Mouse (Mus musculus) heart, embryonic 10.5 days (tissue): ENCODE data around the gene Gm47969. TPM values are rescaled to one million over a fixed set of nuclear protein-coding genes. Genes with fewer than 3 reads are reported as not detected.
A peak's percentile ranks its signal among the peaks of the same experiment; 100 is the strongest.
"Not testable (repeated sequence)": the region's sequence is repeated elsewhere in the genome, so short reads cannot be mapped to it uniquely, and the experiment has no call there.

Experiments used
- DNase-seq: peaks from one replicate; pipeline ENCODE4 v3.0.0-alpha.2; 2017; ENCODE audit warnings: low spot score
- H3K27ac ChIP-seq: fragments of 300-500 bp; sonication (generic); 2 replicates; pipeline ENCODE4 v1.5.1; 2016; ENCODE audit warnings: mild to moderate bottlenecking
- H3K27me3 ChIP-seq: fragments of 300-500 bp; sonication (generic); 2 replicates; pipeline ENCODE4 v1.6.1; 2016; ENCODE audit warnings: mild to moderate bottlenecking; ENCODE audit not compliant: poor library complexity, insufficient read depth, severe bottlenecking
- H3K36me3 ChIP-seq: fragments of 300-500 bp; sonication (generic); 2 replicates; pipeline ENCODE4 v1.6.1; 2016; ENCODE audit warnings: mild to moderate bottlenecking, moderate library complexity
- H3K4me1 ChIP-seq: fragments of 300-500 bp; sonication (generic); 2 replicates; pipeline ENCODE4 v1.6.1; 2016; ENCODE audit warnings: mild to moderate bottlenecking
- H3K4me3 ChIP-seq: fragments of 300-500 bp; sonication (generic); 2 replicates; pipeline ENCODE4 v1.5.1; 2016; ENCODE audit warnings: mild to moderate bottlenecking, moderate library complexity
- H3K9me3 ChIP-seq: fragments of 300-500 bp; sonication (generic); 2 replicates; pipeline ENCODE4 v1.6.1; 2016; ENCODE audit warnings: mild to moderate bottlenecking, moderate library complexity
- WGBS: fragments of 180-500 bp; shearing (Covaris S2); methylation state at CpG from one replicate; pipeline ENCODE4 v1.1.7; 2016; 5-methylcytosine and 5-hydroxymethylcytosine counted together
- polyA plus RNA-seq: library from polyadenylated mRNA; unstranded; fragments of >200 nt; fragmentation: Nextera tagmentation; extraction: Ambion mirVana; gene quantifications from 2 replicates; pipeline ENCODE4 v1.2.1, GENCODE M21; 2016

Gene Gm47969
- polyA plus RNA-seq: not detected in 2 replicates

GRCm38 (mm10) chr1:83044882-83045427, at the start of gene Gm47969:
TSS of gene Gm47969 (plus strand) at chr1:83044932.
- Histone ChIP-seq H3K9me3 (no peaks in the 10 kb centered on the region), H3K36me3 (no peaks in the 10 kb centered on the region), H3K4me3 (no peak within 1 kb of the TSS), H3K4me1 (no peaks in the 10 kb centered on the region), H3K27ac (no peak within 1 kb of the TSS), H3K27me3 (peaks cover 5% of the 10 kb centered on the region; the same call in 1 of the 2 replicates)
- WGBS: 75% methylated on average over 5 of the region's 5 CpGs
- DNase-seq: no peak

DNA sequence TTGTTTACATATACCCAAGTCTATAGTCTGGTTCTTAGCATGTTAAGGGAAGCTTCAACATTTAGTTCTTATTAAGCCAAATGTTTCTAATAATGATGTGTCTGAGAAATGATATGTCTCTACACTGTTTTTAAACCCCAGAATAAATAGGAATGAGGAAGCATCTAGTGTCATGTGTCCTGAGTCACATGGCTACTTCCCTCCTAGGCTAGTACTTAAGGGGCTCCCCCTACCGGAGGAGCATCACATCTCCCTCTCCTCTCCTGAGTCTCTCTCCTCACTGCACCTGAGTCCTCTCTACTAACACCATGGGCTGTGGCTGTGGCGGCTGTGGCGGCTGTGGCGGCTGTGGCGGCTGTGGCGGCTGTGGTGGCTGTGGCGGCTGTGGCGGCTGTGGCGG, 44.4 kb upstream of the Gm47969 start, which contains the start of gene Gm47959:
TSS of gene Gm47959 (plus strand) at position 243 of the 400 bp plus-strand sequence.
- H3K4me3 ChIP-seq, H3K4me1 ChIP-seq, DNase-seq, H3K9me3 ChIP-seq, H3K27ac ChIP-seq, H3K27me3 ChIP-seq, H3K36me3 ChIP-seq: not testable (repeated sequence)
- 95% methylated on average over 9 of the region's 9 CpGs for WGBS

DNA sequence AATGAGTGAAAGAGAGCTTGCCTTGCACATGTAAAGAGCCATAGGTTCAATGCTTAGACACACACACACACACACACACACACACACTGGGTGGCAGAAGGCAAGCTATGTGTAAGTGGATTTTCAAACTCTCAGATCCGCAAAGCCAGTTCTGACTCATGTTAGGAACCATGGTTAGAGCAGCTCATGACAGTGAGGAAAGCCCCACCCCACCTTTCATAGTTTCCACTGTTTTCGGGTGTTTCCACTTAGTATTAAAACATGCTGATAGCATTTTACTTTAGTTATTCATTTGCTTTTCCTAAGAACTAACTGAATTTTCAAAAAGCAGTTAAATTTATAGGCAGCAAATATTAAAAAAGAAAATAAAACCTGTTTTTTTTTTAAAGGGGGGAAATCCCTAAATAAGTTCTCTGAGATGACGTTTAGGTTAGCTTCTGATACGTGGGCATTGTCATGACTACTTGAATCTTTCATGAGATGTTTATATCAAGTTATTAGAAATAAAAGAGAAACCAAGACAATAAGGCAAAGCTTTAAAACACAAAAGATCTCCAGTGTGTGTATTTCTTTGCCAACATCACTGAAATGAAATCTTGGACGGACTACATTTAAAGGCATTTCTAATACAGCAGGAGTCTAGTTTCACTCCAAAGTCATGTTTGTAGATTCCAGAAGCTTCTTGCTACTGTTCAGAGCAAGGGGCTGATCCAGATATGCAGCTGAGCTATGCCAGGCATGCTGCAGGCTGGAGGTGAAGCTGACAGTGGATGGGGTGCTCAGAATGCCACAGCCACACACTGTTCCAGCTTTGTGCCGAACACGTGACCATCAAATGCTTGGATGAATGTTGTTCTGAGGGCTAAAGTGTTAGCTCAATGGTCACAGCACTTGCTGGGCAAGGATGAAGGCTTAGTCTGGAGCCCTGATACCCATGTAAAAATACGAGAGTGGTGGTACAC, 38.2 kb upstream of the Gm47969 start:
- Histone ChIP-seq H3K27me3 (no peaks in the 10 kb centered on the region), H3K27ac (no peak overlapping the region), H3K4me3 (no peak overlapping the region), H3K4me1 (peaks cover 12% of the 10 kb centered on the region), H3K36me3 (no peaks in the 10 kb centered on the region), H3K9me3 (no peaks in the 10 kb centered on the region)
- DNase-seq: no peak
- 68% methylated on average over 8 of the region's 8 CpGs for WGBS

- WGBS: 73% methylated on average over 6 of the region's 6 CpGs
- Histone ChIP-seq H3K36me3 (no peaks in the 10 kb centered on the region), H3K27me3 (no peaks in the 10 kb centered on the region), H3K4me1 (peaks cover 12% of the 10 kb centered on the region), H3K27ac (no peak overlapping the region), H3K9me3 (no peaks in the 10 kb centered on the region), H3K4me3 (no peak overlapping the region)
- no peak for DNase-seq
Measured at GRCm38 (mm10) chr1:83007471-83007870, 37.3 kb upstream of the Gm47969 start.

DNA sequence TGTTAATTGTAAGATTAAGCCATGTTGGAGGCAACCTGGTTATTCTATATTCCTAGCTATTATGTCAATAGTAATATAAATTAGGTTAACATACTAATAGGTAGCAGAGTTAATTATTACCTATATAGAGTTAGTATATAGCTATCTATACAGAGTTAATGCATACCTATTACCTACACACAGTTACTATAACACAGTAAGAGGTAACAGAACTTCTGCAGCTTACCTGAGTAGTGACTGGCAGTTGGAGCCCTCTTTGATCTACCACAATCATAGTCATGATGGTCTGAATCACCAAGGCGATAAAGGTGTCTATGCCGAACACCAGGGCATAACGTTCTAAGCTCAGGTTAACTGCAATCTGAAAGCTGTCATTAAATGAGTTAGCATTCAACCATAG, 30.3 kb upstream of the Gm47969 start:
- no peaks in the 10 kb centered on the region for H3K36me3 ChIP-seq
- H3K4me3 ChIP-seq: no peak overlapping the region
- H3K4me1 ChIP-seq: no peaks in the 10 kb centered on the region
- no peaks in the 10 kb centered on the region for H3K9me3 ChIP-seq
- WGBS: 85% methylated on average over 3 of the region's 3 CpGs
- no peak overlapping the region for H3K27ac ChIP-seq
- no peak for DNase-seq
- no peaks in the 10 kb centered on the region for H3K27me3 ChIP-seq

DNA sequence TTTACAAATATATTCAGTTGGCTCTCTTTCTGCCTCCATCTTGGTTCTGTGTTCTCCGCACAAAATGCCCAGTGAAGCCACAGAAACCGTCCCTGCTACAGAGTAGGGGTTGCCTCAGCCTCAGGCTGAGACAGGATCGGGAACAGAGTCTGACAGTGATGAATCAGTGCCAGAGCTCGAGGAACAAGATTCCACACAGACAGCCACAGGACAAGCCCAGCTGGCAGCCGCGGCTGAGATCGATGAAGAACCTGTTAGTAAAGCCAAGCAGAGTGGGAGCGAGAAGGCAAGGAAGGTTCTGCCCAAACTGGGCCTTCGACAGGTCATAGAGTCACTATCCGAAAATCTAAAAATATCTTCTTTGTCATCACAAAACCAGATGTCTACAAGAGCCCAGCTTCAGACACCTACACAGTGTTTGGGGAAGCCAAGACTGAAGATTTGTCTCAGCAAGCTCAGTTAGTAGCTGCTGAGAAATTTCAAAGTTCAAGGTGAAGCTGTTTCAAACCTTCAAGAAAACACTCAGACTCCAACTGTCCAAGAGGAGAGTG, 29.3 kb upstream of the Gm47969 start:
- Histone ChIP-seq H3K27me3 (no peaks in the 10 kb centered on the region), H3K9me3 (no peaks in the 10 kb centered on the region), H3K4me1 (no peaks in the 10 kb centered on the region), H3K27ac (no peak overlapping the region), H3K4me3 (no peak overlapping the region), H3K36me3 (no peaks in the 10 kb centered on the region)
- WGBS: 72% methylated on average over 10 of the region's 10 CpGs
- no peak for DNase-seq

- Histone ChIP-seq H3K36me3 (no peaks in the 10 kb centered on the region), H3K4me3 (no peak overlapping the region), H3K27ac (no peak overlapping the region), H3K27me3 (no peaks in the 10 kb centered on the region), H3K9me3 (no peaks in the 10 kb centered on the region), H3K4me1 (no peaks in the 10 kb centered on the region)
- no peak for DNase-seq
- 70% methylated on average over 1 of the region's 1 CpGs for WGBS
Measured at GRCm38 (mm10) chr1:83016556-83016955, 28.2 kb upstream of the Gm47969 start.

GRCm38 (mm10) chr1:83031950-83032349, 12.8 kb upstream of the Gm47969 start:
- 71% methylated on average over 1 of the region's 1 CpGs for WGBS
- DNase-seq: peak; percentile 45
- Histone ChIP-seq H3K36me3 (no peaks in the 10 kb centered on the region), H3K27ac (no peak overlapping the region), H3K4me3 (no peak overlapping the region), H3K9me3 (no peaks in the 10 kb centered on the region), H3K4me1 (no peaks in the 10 kb centered on the region), H3K27me3 (no peaks in the 10 kb centered on the region)

DNA sequence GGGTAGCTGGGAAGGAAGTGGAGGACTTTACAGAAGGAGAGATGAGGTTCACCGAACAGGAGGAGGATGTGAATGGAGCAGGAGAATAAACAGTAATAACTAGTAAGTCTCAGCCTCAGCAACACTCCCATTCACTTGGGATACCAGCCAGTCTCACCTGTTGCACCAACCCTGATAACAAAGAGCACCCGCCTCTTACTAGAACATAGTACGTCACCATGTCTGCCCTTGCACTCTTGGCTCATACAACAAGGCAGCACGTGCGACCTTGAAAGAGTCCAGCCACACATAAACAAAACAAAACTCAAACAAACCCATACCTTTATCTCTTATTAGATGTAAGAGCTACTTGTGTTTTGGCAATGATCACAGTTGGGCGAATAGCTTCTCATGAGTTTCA, 12.2 kb upstream of the Gm47969 start:
- Histone ChIP-seq H3K4me1 (peaks cover under 1% of the 10 kb centered on the region; the same call in 1 of the 2 replicates), H3K4me3 (no peak overlapping the region), H3K27me3 (no peaks in the 10 kb centered on the region), H3K36me3 (no peaks in the 10 kb centered on the region), H3K27ac (no peak overlapping the region), H3K9me3 (no peaks in the 10 kb centered on the region)
- no peak for DNase-seq
- WGBS: 84% methylated on average over 6 of the region's 6 CpGs

GRCm38 (mm10) chr1:83034509-83034908, 10.2 kb upstream of the Gm47969 start:
- no peak for DNase-seq
- Histone ChIP-seq H3K27ac (no peak overlapping the region), H3K27me3 (no peaks in the 10 kb centered on the region), H3K36me3 (no peaks in the 10 kb centered on the region), H3K9me3 (no peaks in the 10 kb centered on the region), H3K4me1 (peaks cover 5% of the 10 kb centered on the region; the same call in 1 of the 2 replicates), H3K4me3 (no peak overlapping the region)
- 66% methylated on average over 5 of the region's 5 CpGs for WGBS

DNA sequence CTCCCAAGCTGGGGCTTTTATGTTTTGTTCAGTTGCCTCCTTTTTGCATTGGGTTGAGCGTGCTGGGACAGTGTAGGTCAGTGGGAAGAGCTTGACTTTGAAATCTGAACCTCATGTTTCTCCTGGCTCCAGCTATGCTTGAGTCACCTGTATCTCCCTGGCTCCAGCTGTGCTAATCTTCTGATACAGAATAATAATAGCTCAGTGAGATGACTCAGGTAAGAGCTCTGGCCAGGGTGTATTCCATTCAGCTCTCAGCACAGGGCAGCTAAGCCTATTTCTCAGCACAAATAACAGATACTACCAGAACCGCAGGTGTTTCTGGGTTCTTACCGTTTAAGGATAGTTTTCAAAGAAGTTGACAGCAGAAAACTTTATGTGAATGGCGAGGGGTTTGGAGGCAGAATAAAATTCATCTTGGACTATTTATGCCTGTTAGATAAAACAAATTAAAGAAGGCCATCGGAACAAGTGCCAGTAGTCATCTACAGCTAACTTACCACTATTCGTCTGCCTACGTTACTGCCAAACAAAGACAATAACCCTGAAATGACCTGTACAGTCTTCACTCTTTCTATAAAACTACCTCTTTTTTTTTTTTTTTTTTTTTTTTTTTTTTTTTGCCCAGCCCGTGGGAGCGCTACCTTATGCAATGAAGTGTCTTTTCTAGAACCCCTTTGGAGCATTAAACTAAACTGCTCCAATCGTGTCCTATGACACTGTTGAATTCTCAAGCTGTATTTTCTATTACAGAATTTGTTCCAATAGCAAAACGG, 7.7 kb upstream of the Gm47969 start:
- H3K27me3 ChIP-seq: no peaks in the 10 kb centered on the region
- no peaks in the 10 kb centered on the region for H3K9me3 ChIP-seq
- DNase-seq: no peak
- no peak overlapping the region for H3K27ac ChIP-seq
- 76% methylated on average over 11 of the region's 11 CpGs for whole genome bisulfite sequencing
- H3K36me3 ChIP-seq: no peaks in the 10 kb centered on the region
- no peak overlapping the region for H3K4me3 ChIP-seq
- H3K4me1 ChIP-seq: peaks cover 5% of the 10 kb centered on the region; the same call in 1 of the 2 replicates

GRCm38 (mm10) chr1:83038109-83038672, 6.5 kb upstream of the Gm47969 start, which contains the start of gene Slc19a3:
TSS of gene Slc19a3 (minus strand) at chr1:83038448.
- no peaks in the 10 kb centered on the region for H3K27me3 ChIP-seq
- H3K27ac ChIP-seq: peak within 1 kb of the TSS; percentile 70
- WGBS: under 1% methylated on average over 25 of the region's 25 CpGs

More at GRCm38 (mm10) chr1:83038109-83038672, 6.5 kb upstream of the Gm47969 start, which contains the start of gene Slc19a3:
- Histone ChIP-seq H3K4me3 (peak within 1 kb of the TSS; percentile 69), H3K4me1 (peaks cover 5% of the 10 kb centered on the region; the same call in 1 of the 2 replicates), H3K36me3 (no peaks in the 10 kb centered on the region), H3K9me3 (no peaks in the 10 kb centered on the region)
- peak; percentile 78 for DNase-seq
